Mouse (Mus musculus) CD4-positive, CD25-positive, alpha-beta regulatory T cell, adult 9 weeks (primary cell): ENCODE data around the gene Zdhhc3. TPM values are rescaled to one million over a fixed set of nuclear protein-coding genes. Genes with fewer than 3 reads are reported as not detected.

Experiments
- polyA plus RNA-seq: library from polyadenylated mRNA; unstranded; fragments of 100-300 nt; shearing (Covaris generic); gene quantifications from one replicate; pipeline ENCODE4 v1.2.1, GENCODE M21; 2017

Zdhhc3 gene
- 10.9 TPM for polyA plus RNA-seq

DNA sequence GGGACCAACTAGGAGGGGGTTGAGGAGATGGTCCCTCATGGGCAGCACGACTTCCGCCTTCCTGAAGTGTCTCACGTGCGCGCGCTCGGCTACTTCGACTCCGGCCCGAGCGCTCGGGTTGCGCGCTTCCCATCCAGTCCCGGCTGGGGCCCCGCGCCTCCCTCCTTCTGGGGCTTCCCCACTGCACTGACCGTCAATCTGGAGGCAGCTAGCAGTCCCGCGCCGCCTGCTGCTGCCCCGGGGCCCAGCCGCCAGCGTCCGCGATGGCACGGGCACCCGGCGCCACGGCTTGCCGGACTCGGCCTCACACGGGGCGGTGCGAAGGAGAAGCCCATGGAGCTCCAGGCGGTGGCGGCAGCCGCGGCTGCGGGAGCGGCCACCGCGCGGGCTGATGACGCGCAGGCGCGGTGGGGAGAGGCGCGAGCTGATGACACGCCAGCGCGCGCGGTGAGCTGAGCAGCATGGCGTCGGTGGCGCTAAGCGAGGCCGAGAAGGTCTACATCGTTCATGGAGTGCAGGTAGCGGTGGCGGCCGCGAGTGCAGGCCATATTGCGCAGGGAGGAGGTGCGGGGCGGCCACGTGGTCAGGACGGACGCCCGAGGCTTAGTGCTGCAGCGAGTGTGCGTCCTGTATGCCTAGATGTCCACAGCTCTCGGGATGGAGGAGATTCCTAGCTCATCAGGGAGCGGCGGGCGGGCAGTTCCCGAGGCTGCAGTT is at the start of gene Zdhhc3, which contains the start of gene Exosc7:
Gene Zdhhc3, minus strand, starts transcription at position 401 of the 717 bp plus-strand sequence.
Gene Exosc7, plus strand, starts transcription at position 411 of the 717 bp plus-strand sequence.

DNA sequence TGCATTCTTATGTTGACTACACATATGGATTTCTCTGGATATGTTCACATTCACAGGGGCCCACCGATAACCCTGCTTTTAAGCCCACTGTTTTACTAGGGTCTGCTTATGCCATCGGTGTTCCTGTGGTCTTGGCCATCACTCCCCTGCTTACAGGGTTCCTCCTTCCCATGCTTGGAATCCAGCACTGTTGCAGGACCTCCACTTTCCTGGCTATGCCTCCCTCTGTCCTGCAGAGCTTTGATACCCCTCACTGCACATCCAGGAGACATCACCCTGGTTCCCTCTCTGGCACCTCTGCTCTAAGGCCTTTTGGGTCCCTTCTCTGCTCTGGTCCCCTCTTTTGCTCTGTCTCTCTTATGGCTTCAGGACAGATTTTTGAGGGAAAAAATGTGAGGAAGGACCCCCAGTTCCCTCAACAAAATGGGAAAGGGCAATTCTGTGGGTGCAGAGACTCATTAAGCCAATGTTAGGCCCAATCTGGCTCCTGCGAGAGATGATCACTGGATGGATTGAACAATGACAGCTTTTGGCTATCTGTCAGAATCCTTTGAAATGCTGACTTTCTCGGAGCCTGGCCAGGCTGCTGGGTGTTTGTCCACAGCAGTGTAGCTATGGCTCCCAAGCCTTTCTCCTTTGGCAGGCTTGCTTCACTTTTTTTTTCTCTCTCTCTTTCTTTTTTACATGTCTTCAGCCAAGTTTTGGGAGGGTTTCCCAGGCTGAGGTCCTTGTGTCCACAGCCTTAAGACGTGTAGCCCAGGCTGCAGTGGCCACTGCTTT is 37.4 kb upstream of the Zdhhc3 start, which contains the start of gene Clec3b:
Gene Clec3b, plus strand, starts transcription at position 706 of the 780 bp plus-strand sequence.

DNA sequence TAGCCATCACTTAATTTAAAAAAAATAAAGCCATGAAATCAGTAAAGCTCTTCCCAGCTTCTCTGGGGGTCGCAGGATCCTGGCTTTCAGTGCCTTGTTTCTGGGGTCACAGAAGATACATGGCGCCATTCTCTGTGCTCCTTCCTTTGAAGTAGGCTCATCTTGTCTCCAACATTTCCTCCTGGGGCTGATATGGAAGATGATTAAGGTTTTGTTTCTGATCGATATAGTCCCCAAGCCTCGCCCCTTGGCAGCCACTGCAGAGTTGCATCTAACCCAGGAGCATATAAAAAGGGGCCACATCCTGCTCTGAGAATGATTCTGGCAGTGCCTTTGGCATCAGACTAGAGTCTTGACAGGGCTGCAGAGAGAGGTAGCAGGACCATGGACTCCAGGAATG is 78.6 kb downstream of the Zdhhc3 start, which contains the start of gene Tgm4:
Gene Tgm4, plus strand, starts transcription at position 301 of the 400 bp plus-strand sequence.

DNA sequence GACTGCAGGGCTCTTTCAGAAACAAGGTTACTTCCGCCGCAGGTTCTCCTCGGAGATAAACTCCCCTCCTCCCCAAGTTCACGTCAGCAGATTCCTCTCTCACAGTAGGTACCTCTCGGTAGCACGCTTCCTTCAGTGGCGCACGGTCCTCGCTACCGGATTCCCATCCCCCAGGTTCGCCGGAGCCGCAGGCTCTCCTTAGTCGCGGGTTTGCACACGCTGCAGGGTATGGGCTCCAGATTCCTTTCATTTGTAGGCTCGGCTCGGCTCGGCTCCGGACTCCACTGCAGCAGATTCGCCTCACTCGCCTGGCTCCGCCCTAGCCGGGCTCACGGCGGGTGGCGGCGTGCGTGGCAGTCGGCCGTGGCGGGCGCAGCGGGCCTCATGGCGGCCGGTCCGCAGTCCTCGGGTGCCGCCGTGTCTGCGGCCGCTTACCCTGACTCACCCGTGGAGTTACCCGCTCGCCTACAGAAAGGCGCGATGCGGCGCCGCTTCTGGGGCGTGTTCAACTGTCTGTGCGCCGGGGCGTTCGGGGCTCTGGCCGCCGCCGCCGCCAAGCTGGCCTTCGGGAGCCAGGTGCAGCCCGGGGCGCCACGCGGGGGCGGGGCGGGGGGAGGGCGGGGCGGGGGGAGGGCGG is 91.9 kb downstream of the Zdhhc3 start, which contains the start of gene Tmem42:
Gene Tmem42, plus strand, starts transcription at position 332 of the 637 bp plus-strand sequence.

Other genes starting within 250 kb of the Zdhhc3 start
- 109 TPM for gene Zfp445, start 247.2 kb downstream of the Zdhhc3 start, polyA plus RNA-seq
- 4.9 TPM for gene Zkscan7, start 227.5 kb downstream of the Zdhhc3 start, polyA plus RNA-seq
- gene Zfp105, start 190.1 kb downstream of the Zdhhc3 start, polyA plus RNA-seq = not detected
- 37.2 TPM for gene 1110059G10Rik, start 162.2 kb downstream of the Zdhhc3 start, polyA plus RNA-seq
- 6.5 TPM for gene Kif15, start 162.2 kb downstream of the Zdhhc3 start, polyA plus RNA-seq
- 13.7 TPM for gene Tmem42, start 91.9 kb downstream of the Zdhhc3 start, polyA plus RNA-seq
- gene Tgm4, start 78.5 kb downstream of the Zdhhc3 start, polyA plus RNA-seq = 0.93 TPM
- 119 TPM for gene Exosc7, start within 50 bp of the Zdhhc3 start, polyA plus RNA-seq
- gene Clec3b, start 37.7 kb upstream of the Zdhhc3 start, polyA plus RNA-seq = not detected
- 3.7 TPM for gene Cdcp1, start 102.8 kb upstream of the Zdhhc3 start, polyA plus RNA-seq
- gene Tmem158, start 147.6 kb upstream of the Zdhhc3 start, polyA plus RNA-seq = 0.53 TPM